Mouse (Mus musculus) lung, embryonic 16.5 days (tissue): Measurements from ENCODE around the gene Scrg1. TPM values are rescaled to one million over a fixed set of nuclear protein-coding genes. Genes with fewer than 3 reads are reported as not detected.
A peak's percentile ranks its signal among the peaks of the same experiment; 100 is the strongest.

ENCODE experiments used
- ATAC-seq: fragments of 200-750 bp; cut with Nextera tagmentation; 2 replicates; pipeline ENCODE4 v1.8.0; 2017; ENCODE audit warnings: low read depth, mild to moderate bottlenecking, moderate library complexity
- H3K27ac ChIP-seq: fragments of 300-500 bp; sonication (generic); 2 replicates; pipeline ENCODE4 v1.5.1; 2014; ENCODE audit warnings: mild to moderate bottlenecking, control low read depth, low read length
- H3K27me3 ChIP-seq: fragments of 300-500 bp; sonication (generic); 2 replicates; pipeline ENCODE4 v1.6.1; 2014; ENCODE audit warnings: low read depth, low read length, mixed read lengths; ENCODE audit not compliant: control insufficient read depth, insufficient read depth
- H3K36me3 ChIP-seq: fragments of 300-500 bp; sonication (generic); 2 replicates; pipeline ENCODE4 v1.6.1; 2014; ENCODE audit warnings: low read length; ENCODE audit not compliant: control insufficient read depth, insufficient read depth
- H3K4me1 ChIP-seq: fragments of 300-500 bp; sonication (generic); replicated peaks from 2 replicates; pipeline ENCODE4 v1.6.1; 2014; ENCODE audit warnings: low read length, mixed read lengths; ENCODE audit not compliant: control insufficient read depth, insufficient read depth
- H3K4me2 ChIP-seq: fragments of 300-500 bp; sonication (generic); 2 replicates; pipeline ENCODE4 v1.6.1; 2014; ENCODE audit warnings: low read depth, low read length, control low read depth
- H3K4me3 ChIP-seq: fragments of 300-500 bp; sonication (generic); 2 replicates; pipeline ENCODE4 v1.5.1; 2014; ENCODE audit warnings: mild to moderate bottlenecking, low read length, control low read depth
- H3K9ac ChIP-seq: fragments of 300-500 bp; sonication (generic); 2 replicates; pipeline ENCODE4 v1.6.1; 2014; ENCODE audit warnings: low read length, control low read depth
- H3K9me3 ChIP-seq: fragments of 300-500 bp; sonication (generic); 2 replicates; pipeline ENCODE4 v1.6.1; 2016; ENCODE audit warnings: low read length; ENCODE audit not compliant: control insufficient read depth
- WGBS: fragments of 180-500 bp; shearing (Covaris S2); extraction: QIAGEN DNeasy Blood & Tissue Kit; methylation state at CpG from one replicate; pipeline ENCODE4 v1.1.7; 2014; 5-methylcytosine and 5-hydroxymethylcytosine counted together
- polyA plus RNA-seq: library from polyadenylated mRNA; unstranded; fragments of >200 nt; fragmentation: Nextera tagmentation; extraction: Ambion mirVana; gene quantifications from 2 replicates; pipeline ENCODE4 v1.2.1, GENCODE M21; 2015

The Scrg1 gene
- polyA plus RNA-seq, 1 experiment from 2014 or later, result 0.68 TPM

- no peak overlapping the region for H3K9ac ChIP-seq
- H3K4me1 ChIP-seq, result 0 out of 2 replicates have a peak, but pooled peaks cover 5% of the 10 kb centered on the region
- H3K27ac ChIP-seq, result no peak overlapping the region
- 94% methylated on average over 5 of the region's 5 CpGs for WGBS
- H3K9me3 ChIP-seq, result no peaks in the 10 kb centered on the region
- no peaks in the 10 kb centered on the region for H3K27me3 ChIP-seq
- no peaks in the 10 kb centered on the region for H3K36me3 ChIP-seq
- no peak overlapping the region for H3K4me2 ChIP-seq
- no peak for ATAC-seq
- no peak overlapping the region for H3K4me3 ChIP-seq
These were observed 15.1 kb downstream of the Scrg1 start for GRCm38 (mm10) chr8:57470863-57471262.

- Histone ChIP-seq H3K4me3 (no peak overlapping the region), H3K4me2 (no peak overlapping the region), H3K9ac (no peak overlapping the region), H3K27me3 (no peaks in the 10 kb centered on the region), H3K4me1 (0 out of 2 replicates have a peak, but pooled peaks cover 2% of the 10 kb centered on the region), H3K9me3 (no peaks in the 10 kb centered on the region), H3K36me3 (no peaks in the 10 kb centered on the region), H3K27ac (no peak overlapping the region)
- ATAC-seq, result no peak
- WGBS, result 54% methylated on average over 6 of the region's 6 CpGs
These were observed 18.0 kb downstream of the Scrg1 start for GRCm38 (mm10) chr8:57473751-57474150.

- no peaks in the 10 kb centered on the region for H3K27me3 ChIP-seq
- H3K9me3 ChIP-seq, result no peaks in the 10 kb centered on the region
- H3K27ac ChIP-seq, result no peak overlapping the region
- ATAC-seq, result no peak
- no peak overlapping the region for H3K9ac ChIP-seq
- no peak overlapping the region for H3K4me3 ChIP-seq
- peaks cover 13% of the 10 kb centered on the region for H3K36me3 ChIP-seq
- H3K4me2 ChIP-seq, result no peak overlapping the region
- 59% methylated on average over 3 of the region's 3 CpGs for WGBS
- H3K4me1 ChIP-seq, result no peaks in the 10 kb centered on the region
These were observed 22.7 kb downstream of the Scrg1 start for GRCm38 (mm10) chr8:57478406-57478805.

GRCm38 (mm10) chr8:57479700-57480099 is 24.0 kb downstream of the Scrg1 start:
- no peaks in the 10 kb centered on the region for H3K9me3 ChIP-seq
- no peak overlapping the region for H3K27ac ChIP-seq
- no peak for ATAC-seq
- H3K4me2 ChIP-seq, result no peak overlapping the region
- H3K27me3 ChIP-seq, result no peaks in the 10 kb centered on the region
- H3K36me3 ChIP-seq, result peaks cover 16% of the 10 kb centered on the region
- no peak overlapping the region for H3K4me3 ChIP-seq
- no peak overlapping the region for H3K9ac ChIP-seq
- WGBS, result 92% methylated on average over 8 of the region's 8 CpGs
- H3K4me1 ChIP-seq, result no peaks in the 10 kb centered on the region

GRCm38 (mm10) chr8:57480606-57481005 is 24.9 kb downstream of the Scrg1 start:
- no peaks in the 10 kb centered on the region for H3K9me3 ChIP-seq
- no peak overlapping the region for H3K4me3 ChIP-seq
- H3K27me3 ChIP-seq, result no peaks in the 10 kb centered on the region
- no peak for ATAC-seq
- H3K27ac ChIP-seq, result no peak overlapping the region
- H3K36me3 ChIP-seq, result peaks cover 16% of the 10 kb centered on the region
- no peak overlapping the region for H3K4me2 ChIP-seq
- H3K4me1 ChIP-seq, result peaks cover 4% of the 10 kb centered on the region
- no peak overlapping the region for H3K9ac ChIP-seq
- whole genome bisulfite sequencing, result 68% methylated on average over 4 of the region's 4 CpGs

- H3K9ac ChIP-seq, result peak overlapping the region; percentile 91
- ATAC-seq, result peak; percentile 53
- no peaks in the 10 kb centered on the region for H3K27me3 ChIP-seq
- WGBS, result under 1% methylated on average over 54 of the region's 54 CpGs
- peaks cover 10% of the 10 kb centered on the region for H3K36me3 ChIP-seq
- H3K4me2 ChIP-seq, result peak overlapping the region; percentile 59
- no peaks in the 10 kb centered on the region for H3K9me3 ChIP-seq
- H3K4me3 ChIP-seq, result peak overlapping the region; percentile 95
- H3K4me1 ChIP-seq, result peaks cover 6% of the 10 kb centered on the region
- peak overlapping the region; percentile 94 for H3K27ac ChIP-seq
These were observed 31.0 kb downstream of the Scrg1 start for GRCm38 (mm10) chr8:57486491-57487440.

GRCm38 (mm10) chr8:57487441-57488155 is 31.9 kb downstream of the Scrg1 start, which contains the start of gene Sap30:
Gene Sap30, minus strand, starts transcription at chr8:57487860.
- Histone ChIP-seq H3K27me3 (no peaks in the 10 kb centered on the region), H3K9ac (peak within 1 kb of the TSS; percentile 91), H3K4me3 (peak within 1 kb of the TSS; percentile 95), H3K4me2 (peak within 1 kb of the TSS; percentile 95), H3K9me3 (no peaks in the 10 kb centered on the region), H3K4me1 (peaks cover 6% of the 10 kb centered on the region), H3K27ac (peak within 1 kb of the TSS; percentile 94), H3K36me3 (peaks cover 5% of the 10 kb centered on the region)
- peak; percentile 99 for ATAC-seq
- WGBS, result under 1% methylated on average over 63 of the region's 66 CpGs

- no peaks in the 10 kb centered on the region for H3K27me3 ChIP-seq
- H3K4me3 ChIP-seq, result peak overlapping the region; percentile 95
- under 1% methylated on average over 23 of the region's 25 CpGs for WGBS
- H3K27ac ChIP-seq, result peak overlapping the region; percentile 94
- H3K4me2 ChIP-seq, result peak overlapping the region; percentile 95
- H3K36me3 ChIP-seq, result 0 out of 2 replicates have a peak, but pooled peaks cover 3% of the 10 kb centered on the region
- peak; percentile 60 for ATAC-seq
- H3K9ac ChIP-seq, result peak overlapping the region; percentile 68
- peaks cover 6% of the 10 kb centered on the region for H3K4me1 ChIP-seq
- no peaks in the 10 kb centered on the region for H3K9me3 ChIP-seq
These were observed 32.6 kb downstream of the Scrg1 start for GRCm38 (mm10) chr8:57488312-57488765.

GRCm38 (mm10) chr8:57489366-57489765 is 33.6 kb downstream of the Scrg1 start:
- no peak for ATAC-seq
- H3K27ac ChIP-seq, result no peak overlapping the region

More at GRCm38 (mm10) chr8:57489366-57489765, 33.6 kb downstream of the Scrg1 start:
- H3K9ac ChIP-seq, result no peak overlapping the region
- H3K27me3 ChIP-seq, result no peaks in the 10 kb centered on the region
- H3K36me3 ChIP-seq, result no peaks in the 10 kb centered on the region
- no peaks in the 10 kb centered on the region for H3K9me3 ChIP-seq
- 97% methylated on average over 1 of the region's 1 CpGs for WGBS
- no peak overlapping the region for H3K4me2 ChIP-seq
- no peak overlapping the region for H3K4me3 ChIP-seq
- H3K4me1 ChIP-seq, result peaks cover 6% of the 10 kb centered on the region
